Mouse (Mus musculus) cortical plate, adult 2 months (tissue): ENCODE results near the gene Abca13.
"Not testable (repeated sequence)": the region's sequence is repeated elsewhere in the genome, so short reads cannot be mapped to it uniquely, and the experiment has no call there.

Experiments
- CTCF ChIP-seq: fragments of 200-500 bp; IDR thresholded peaks from 2 replicates; pipeline ENCODE4 v1.5.1; 2011; ENCODE audit warnings: mild to moderate bottlenecking, control low read depth, low read length; ENCODE audit not compliant: insufficient read depth; ENCODE audit errors: extremely low read depth
- POLR2A ChIP-seq: fragments of 200-500 bp; IDR thresholded peaks from 2 replicates; pipeline ENCODE4 v1.6.1; 2011; ENCODE audit warnings: mild to moderate bottlenecking, low read length, control low read depth; ENCODE audit not compliant: insufficient read depth; ENCODE audit errors: extremely low read depth

- not testable (repeated sequence) for TF ChIP-seq POLR2A, CTCF
These were observed 323.2 kb downstream of the Abca13 start for GRCm38 (mm10) chr11:9514966-9515365.
